Mouse (Mus musculus) erythroid progenitor cell, adult 5-6 weeks (primary cell): Measurements from ENCODE around the gene Hepacam2. TPM values are rescaled to one million over a fixed set of nuclear protein-coding genes. Genes with fewer than 3 reads are reported as not detected.
"Not testable (repeated sequence)": the region's sequence is repeated elsewhere in the genome, so short reads cannot be mapped to it uniquely, and the experiment has no call there.

Experiments
- ATAC-seq: replicated peaks from 2 replicates; pipeline ENCODE4 v1.8.0; 2016; ENCODE audit warnings: moderate number of reproducible peaks, mild to moderate bottlenecking, moderate TSS enrichment, inconsistent platforms; ENCODE audit not compliant: poor library complexity, low FRiP score, severe bottlenecking
- total RNA-seq, 2 experiments: library from RNA; stranded (forward) in 1 of 2; stranded (reverse) in 1 of 2; fragments of 150-400 nt in 1 of 2; fragments of 186-747, 209-891 nt in 1 of 2; gene quantifications; 2 replicates each; pipeline versions ENCODE4 v1.2.3 to v1.2.4; 2015 to 2017; ENCODE audit warnings: low replicate concordance in 2 of 2

Gene Hepacam2
- total RNA-seq (2015; ENCODE audit: low replicate concordance) (not detected in 2 replicates), total RNA-seq (2017; ENCODE audit: low replicate concordance) (not detected in 2 replicates)

DNA sequence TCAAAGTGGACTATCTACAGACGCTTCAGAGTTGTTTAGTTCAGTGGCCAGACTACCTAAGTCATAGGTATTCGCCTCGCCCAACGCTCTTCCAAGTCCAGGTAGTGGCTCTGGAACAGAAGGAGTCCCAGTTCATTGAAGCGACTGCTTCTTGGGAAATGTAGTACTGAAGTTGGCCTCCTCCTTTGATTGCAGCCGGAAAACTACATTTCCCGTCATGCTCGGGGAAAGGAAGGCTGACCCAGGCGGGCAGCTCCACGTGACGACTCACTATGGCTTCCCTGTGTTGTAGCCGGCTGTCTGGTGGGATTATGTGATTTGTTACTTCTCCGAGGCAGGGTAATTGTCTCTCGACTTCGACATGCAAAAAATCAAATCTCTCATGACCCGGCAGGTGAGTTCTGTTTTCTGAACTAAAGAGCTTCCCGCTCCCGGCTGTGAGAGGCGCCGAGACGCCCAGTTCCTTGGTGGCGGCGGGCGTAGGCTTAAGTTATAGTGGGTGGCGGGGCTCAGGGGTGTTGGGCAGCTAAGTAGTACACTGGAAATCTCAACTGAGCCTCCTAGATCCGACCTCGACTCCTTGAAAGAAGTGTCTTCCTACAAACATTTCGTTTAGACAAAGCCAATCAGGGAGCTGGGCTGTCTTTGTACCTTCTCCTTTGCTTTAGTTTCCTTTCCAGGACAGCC lies at the start of gene Hepacam2, which contains the start of gene Vps50:
TSS of gene Hepacam2 (minus strand) at position 137 of the 687 bp plus-strand sequence.
TSS of gene Vps50 (plus strand) at position 221 of the 687 bp plus-strand sequence.
- ATAC-seq: peak; percentile 98

DNA sequence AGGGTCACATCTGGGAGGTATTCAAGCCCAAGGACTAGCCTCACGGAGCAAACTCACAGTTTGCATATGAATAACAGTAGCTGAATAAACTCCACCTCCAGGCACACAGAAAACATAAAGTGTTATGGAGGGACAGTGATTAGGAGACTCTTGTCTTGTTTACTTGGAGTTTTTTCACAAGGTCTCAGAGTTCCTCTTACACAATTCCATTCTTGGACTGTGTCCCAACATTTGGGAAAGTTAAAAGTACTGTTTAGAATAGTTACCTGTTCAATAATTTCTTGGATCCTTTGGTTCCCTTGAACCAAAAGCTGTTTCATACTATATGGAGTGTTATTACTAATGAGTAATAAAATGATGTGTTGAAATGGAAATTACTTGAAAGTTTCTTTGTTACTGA lies 46.9 kb upstream of the Hepacam2 start:
- ATAC-seq: no peak

GRCm38 (mm10) chr6:3543862-3544261 lies 45.8 kb upstream of the Hepacam2 start:
- no peak for ATAC-seq

DNA sequence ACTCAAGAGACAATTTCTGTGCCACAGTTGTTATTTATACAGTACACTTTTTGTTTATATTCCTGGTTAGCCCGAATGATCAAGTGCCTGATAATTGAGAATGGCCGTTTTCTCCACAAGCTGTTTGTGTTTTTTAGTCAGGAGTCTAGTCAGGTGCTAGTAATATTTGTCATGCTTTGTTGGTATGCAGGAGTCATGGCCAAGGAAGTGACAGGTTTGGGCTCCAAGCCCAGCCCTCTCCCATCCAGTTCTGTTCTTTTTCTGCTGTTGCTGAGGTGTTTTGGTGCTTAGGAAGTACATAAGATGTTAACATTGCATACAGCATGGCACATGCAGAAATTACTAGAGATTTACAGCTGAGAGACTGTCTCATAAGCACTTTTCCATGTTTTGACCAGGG lies 41.4 kb upstream of the Hepacam2 start:
- no peak for ATAC-seq

GRCm38 (mm10) chr6:3536048-3536447 lies 38.0 kb upstream of the Hepacam2 start:
- peak; percentile 10; the same call in 1 of the 2 replicates for ATAC-seq

DNA sequence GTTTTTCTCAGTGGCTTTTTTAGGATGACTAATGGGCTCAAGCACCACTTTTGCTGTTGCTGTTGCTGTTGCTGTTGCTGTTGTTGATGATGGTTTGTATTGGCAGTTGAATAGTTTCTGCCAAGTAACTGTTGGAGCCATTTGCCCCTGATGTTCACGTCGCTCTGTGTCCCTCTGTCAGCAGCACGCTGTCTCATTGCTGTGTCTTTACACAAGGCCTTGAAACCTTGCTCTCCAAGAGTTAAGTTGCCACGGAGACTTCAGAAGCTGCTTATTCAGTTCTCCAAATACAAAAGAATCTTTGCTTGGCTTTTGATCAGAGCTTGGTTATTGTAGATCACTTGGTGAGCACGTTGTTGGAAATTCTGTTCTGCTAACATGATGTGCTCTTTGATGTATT lies 33.3 kb upstream of the Hepacam2 start:
- no peak for ATAC-seq

- no peak for ATAC-seq
These were observed 30.1 kb upstream of the Hepacam2 start for GRCm38 (mm10) chr6:3528198-3528597.

GRCm38 (mm10) chr6:3512611-3513010 lies 14.5 kb upstream of the Hepacam2 start:
- no peak for ATAC-seq

DNA sequence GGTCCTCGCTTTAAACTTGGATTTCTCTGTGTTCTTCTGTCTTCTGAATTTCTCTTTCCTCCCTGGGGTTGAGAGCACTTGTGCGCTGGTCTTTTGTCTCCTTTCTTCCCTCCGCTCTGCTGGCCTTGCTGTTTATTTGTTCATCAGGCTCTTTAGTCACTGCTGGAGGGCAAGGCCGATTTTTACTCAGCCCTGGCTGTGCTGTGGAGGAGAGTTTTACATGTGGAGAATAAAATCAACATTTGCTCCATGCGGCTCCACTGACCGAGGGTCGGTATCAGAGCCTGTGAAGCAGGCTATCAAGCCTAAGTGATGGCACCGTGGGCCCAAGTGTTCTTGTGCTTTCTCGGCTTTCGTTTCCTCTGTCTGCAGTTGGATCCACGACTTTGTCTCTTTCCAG lies 13.5 kb upstream of the Hepacam2 start:
- no peak for ATAC-seq

GRCm38 (mm10) chr6:3511116-3511515 lies 13.0 kb upstream of the Hepacam2 start:
- no peak for ATAC-seq

DNA sequence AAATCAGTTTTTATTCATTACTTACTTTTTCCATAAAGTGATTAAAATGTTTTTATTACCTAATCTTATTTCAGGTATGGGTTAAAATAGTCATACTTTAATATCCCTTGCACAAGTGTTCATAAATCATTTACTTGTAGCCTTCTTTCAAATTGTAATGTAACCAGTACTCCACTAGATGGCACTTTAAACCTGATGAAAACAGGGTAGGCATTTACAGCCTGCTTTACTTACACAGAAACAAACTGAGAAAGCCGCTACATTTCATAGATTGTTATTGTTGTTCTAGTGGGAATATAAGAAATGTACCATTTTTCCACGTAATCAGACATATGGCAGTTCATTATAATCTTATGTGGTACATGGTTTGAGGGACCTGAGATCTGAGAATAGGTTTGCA lies 11.7 kb upstream of the Hepacam2 start:
- peak; percentile 59; the same call in 1 of the 2 replicates for ATAC-seq

GRCm38 (mm10) chr6:3508151-3508550 lies 10.1 kb upstream of the Hepacam2 start:
- not testable (repeated sequence) for ATAC-seq

DNA sequence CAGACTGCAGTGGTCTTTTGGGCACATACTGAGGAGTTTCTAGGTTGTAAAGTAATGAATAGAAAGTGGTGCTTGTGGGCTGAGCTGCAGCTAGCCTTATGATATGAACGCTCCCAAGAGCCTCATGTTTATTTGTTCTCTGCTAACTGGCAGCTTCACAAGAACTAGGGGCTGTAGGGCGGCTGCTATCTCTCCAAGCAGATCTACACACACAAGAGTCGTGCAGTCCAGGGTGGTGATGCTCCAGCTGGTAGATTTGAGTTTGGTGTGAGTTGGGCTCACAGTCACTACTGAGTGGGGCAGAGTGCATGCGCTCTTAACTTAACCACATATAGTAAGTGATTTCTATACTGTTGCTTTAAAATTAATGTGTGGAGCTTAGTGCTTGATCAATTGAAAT lies 9.0 kb upstream of the Hepacam2 start:
- ATAC-seq: no peak

- ATAC-seq: no peak
These were observed 7.2 kb upstream of the Hepacam2 start for GRCm38 (mm10) chr6:3505289-3505688.

GRCm38 (mm10) chr6:3500286-3500685 lies 2.2 kb upstream of the Hepacam2 start:
- ATAC-seq: no peak

DNA sequence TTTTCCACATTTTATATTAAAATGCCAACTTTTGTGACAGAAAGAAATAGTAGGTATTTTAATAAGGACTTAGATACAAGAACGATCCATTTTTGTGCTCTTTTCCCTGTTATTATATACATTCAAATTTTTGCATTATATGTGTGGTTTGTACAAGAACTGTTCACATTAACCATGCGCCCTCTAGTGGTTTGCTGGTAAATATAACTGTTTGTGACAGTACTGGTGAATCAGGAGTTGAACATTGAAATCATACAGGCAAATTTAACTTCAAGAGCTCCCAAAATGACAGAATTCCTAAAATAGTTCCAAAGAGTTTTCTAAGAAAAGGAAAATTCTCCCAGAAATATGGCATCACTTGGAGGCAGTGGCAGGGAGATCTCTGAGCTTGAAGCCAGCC lies 1.9 kb downstream of the Hepacam2 start:
- 0 out of 2 replicates have a peak, but pooled peaks have one; percentile 54 for ATAC-seq

- no peak for ATAC-seq
These were observed 3.8 kb downstream of the Hepacam2 start for GRCm38 (mm10) chr6:3494285-3494684.

- no peak for ATAC-seq
These were observed 10.7 kb downstream of the Hepacam2 start for GRCm38 (mm10) chr6:3487355-3487754.

GRCm38 (mm10) chr6:3485133-3485532 lies 13.0 kb downstream of the Hepacam2 start:
- ATAC-seq: no peak

DNA sequence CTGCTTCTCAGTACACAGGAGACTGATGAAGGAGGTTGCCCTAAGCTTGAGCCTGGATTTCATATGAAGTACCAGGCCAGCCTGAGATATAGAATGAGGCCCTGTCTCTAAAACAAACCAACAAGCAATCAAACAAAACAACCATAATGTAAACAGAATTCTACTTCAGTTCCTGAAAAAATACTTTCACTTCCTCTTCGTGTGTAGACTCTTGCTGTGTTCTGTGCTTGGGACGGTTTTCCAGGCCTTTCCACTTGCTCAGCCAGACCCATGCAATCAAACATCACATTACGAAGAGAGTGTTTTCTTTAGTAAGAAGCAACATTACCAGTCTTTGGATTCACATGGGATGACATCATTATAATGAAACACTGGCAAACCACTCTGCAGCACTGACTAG lies 16.4 kb downstream of the Hepacam2 start:
- no peak for ATAC-seq

DNA sequence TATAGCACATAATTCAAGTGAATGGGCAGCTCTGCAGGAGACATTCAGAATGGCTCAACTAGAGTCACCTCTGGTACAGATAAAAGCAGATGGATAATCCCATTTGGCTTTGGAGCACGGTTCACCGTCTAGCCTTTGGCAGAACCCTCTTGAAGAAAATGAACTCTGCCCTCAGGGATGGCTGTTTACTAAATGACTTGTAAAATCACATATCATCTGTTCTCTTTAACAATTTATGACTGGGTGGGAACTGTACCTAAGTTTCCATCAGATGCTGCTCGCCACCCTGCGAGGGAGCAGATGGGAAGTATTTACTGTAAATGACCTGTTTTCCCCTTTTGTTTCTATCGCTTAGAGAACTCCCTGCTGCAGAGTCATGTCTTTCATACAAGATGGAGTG lies 18.2 kb downstream of the Hepacam2 start:
- ATAC-seq: no peak

GRCm38 (mm10) chr6:3476299-3476698 lies 21.8 kb downstream of the Hepacam2 start:
- no peak for ATAC-seq
